Mouse (Mus musculus) ES-E14 (cell line): ENCODE data around the gene Tlr13.

Experiments used
- MAFK ChIP-seq: IDR thresholded peaks from 2 replicates; pipeline ENCODE4 v1.6.1; 2014; ENCODE audit warnings: mild to moderate bottlenecking, low read depth, low read length, inconsistent platforms; ENCODE audit not compliant: insufficient read depth
- ZNF384 ChIP-seq: IDR thresholded peaks from 2 replicates; pipeline ENCODE4 v1.6.1; 2012; ENCODE audit warnings: low read depth, low read length, inconsistent platforms

GRCm38 (mm10) chrX:106128283-106128682 is 14.7 kb upstream of the Tlr13 start:
- TF ChIP-seq ZNF384 (no peak), MAFK (no peak)
